Mouse (Mus musculus) left cerebral cortex, postnatal 25 days (tissue): ENCODE data around the gene Fbxo41. TPM values are rescaled to one million over a fixed set of nuclear protein-coding genes. Genes with fewer than 3 reads are reported as not detected.
A peak's percentile ranks its signal among the peaks of the same experiment; 100 is the strongest.

Source experiments
- DNase-seq, 2 experiments: peaks; one replicate each; pipeline ENCODE4 v3.0.0; 2022; ENCODE audit warnings: low spot score in 2 of 2, mixed read lengths in 1 of 2
- intact Hi-C: fragments of 180-260 bp; cut with DNase I; formaldehyde crosslinking; loops from one replicate; pipeline ENCODE4 v1.15.1; 2025
- total RNA-seq, 2 experiments: library from RNA; stranded (reverse); gene quantifications; 2 replicates each; pipeline ENCODE4 v1.2.3; 2021

The Fbxo41 gene
- total RNA-seq, 2 experiments from 2014 or later: 109 to 112 TPM

- DNase-seq: no peak
- intact Hi-C loops: no loop called here
Measured at GRCm38 (mm10) chr6:85500416-85500815, 2.4 kb downstream of the Fbxo41 start.

GRCm38 (mm10) chr6:85498147-85498546 is 4.6 kb downstream of the Fbxo41 start:
- no peak for DNase-seq
- intact Hi-C loops: no loop called here

GRCm38 (mm10) chr6:85496976-85497375 is 5.8 kb downstream of the Fbxo41 start:
- intact Hi-C loops: no loop called here
- DNase-seq: no peak

- intact Hi-C loops: no loop called here
- DNase-seq: no peak
Measured at GRCm38 (mm10) chr6:85491606-85492005, 11.2 kb downstream of the Fbxo41 start.

GRCm38 (mm10) chr6:85490252-85490651 is 12.5 kb downstream of the Fbxo41 start:
- no peak for DNase-seq
- intact Hi-C loops: no loop called here

- intact Hi-C loops: no loop called here
- no peak for DNase-seq
Measured at GRCm38 (mm10) chr6:85489717-85490116, 13.1 kb downstream of the Fbxo41 start.

GRCm38 (mm10) chr6:85488510-85488909 is 14.3 kb downstream of the Fbxo41 start:
- intact Hi-C loops: no loop called here
- DNase-seq: no peak

GRCm38 (mm10) chr6:85485738-85486137 is 17.1 kb downstream of the Fbxo41 start:
- intact Hi-C loops: no loop called here
- DNase-seq: no peak

GRCm38 (mm10) chr6:85483843-85484721 is 18.7 kb downstream of the Fbxo41 start:
- no peak for DNase-seq
- intact Hi-C loops: no loop called here

GRCm38 (mm10) chr6:85480685-85481084 is 22.1 kb downstream of the Fbxo41 start:
- intact Hi-C loops: no loop called here
- no peak for DNase-seq

GRCm38 (mm10) chr6:85479979-85480378 is 22.8 kb downstream of the Fbxo41 start:
- DNase-seq: no peak
- intact Hi-C loops: no loop called here

- intact Hi-C loops: no loop called here
- no peak for DNase-seq
Measured at GRCm38 (mm10) chr6:85478416-85478815, 24.4 kb downstream of the Fbxo41 start.

GRCm38 (mm10) chr6:85477366-85477917 is 25.4 kb downstream of the Fbxo41 start:
- no peak for DNase-seq
- intact Hi-C loops: no loop called here

GRCm38 (mm10) chr6:85475581-85475980 is 27.2 kb downstream of the Fbxo41 start:
- no peak for DNase-seq
- intact Hi-C loops: no loop called here

- intact Hi-C loops: no loop called here
- DNase-seq: no peak
Measured at GRCm38 (mm10) chr6:85472542-85472941, 30.3 kb downstream of the Fbxo41 start.

- intact Hi-C loops: no loop called here
Measured at GRCm38 (mm10) chr6:85471962-85472361, 30.8 kb downstream of the Fbxo41 start.

GRCm38 (mm10) chr6:85469660-85470430 is 32.9 kb downstream of the Fbxo41 start:
- intact Hi-C loops: loop anchor here (5.0 kb wide), 1 partner anchor 42 kb away; the partner anchor contains the start of gene Egr4
- DNase-seq: no peak

More at GRCm38 (mm10) chr6:85471962-85472361, 30.8 kb downstream of the Fbxo41 start:
- no peak for DNase-seq

- DNase-seq: peak in 1 of 2 experiments; percentile 58
- intact Hi-C loops: loop anchor here (5.0 kb wide), 1 partner anchor 47 kb away; the partner anchor contains the start of gene Egr4
Measured at GRCm38 (mm10) chr6:85465381-85465780, 37.4 kb downstream of the Fbxo41 start.

GRCm38 (mm10) chr6:85459621-85460020 is 43.2 kb downstream of the Fbxo41 start:
- intact Hi-C loops: loop anchor here (10.0 kb wide), 1 partner anchor 455 kb away; the partner anchor contains the start of genes Nat8f1 and Tprkb
- DNase-seq: no peak

- intact Hi-C loops: loop anchor here (10.0 kb wide), 1 partner anchor 462 kb away; the partner anchor contains the start of genes Nat8f1 and Tprkb
- DNase-seq: no peak
Measured at GRCm38 (mm10) chr6:85452816-85453215, 50.0 kb downstream of the Fbxo41 start.
